Mouse (Mus musculus): ENCODE measurements around the gene Ear6. TPM values are rescaled to one million over a fixed set of nuclear protein-coding genes. Genes with fewer than 3 reads are reported as not detected.

Gene Ear6
- polyA plus RNA-seq, 1 experiment from 2014 or later = not detected

Small RNA genes lying within 50 kb of the gene (microRNA-seq; reads per million reads assigned to microRNA genes)
- not detected for gene Gm27375

Other genes with a start within 250 kb of the Ear6 start
- not detected in 2 replicates for gene Gm17078, start 242.4 kb upstream of the Ear6 start, polyA plus RNA-seq (2014; fragmentation: Nextera tagmentation; extraction: Ambion mirVana)
- not detected in 2 replicates for gene Gm4181, start 218.0 kb upstream of the Ear6 start, polyA plus RNA-seq (2014; fragmentation: Nextera tagmentation; extraction: Ambion mirVana)
- not detected in 2 replicates for gene Gm17079, start 158.2 kb upstream of the Ear6 start, polyA plus RNA-seq (2014; fragmentation: Nextera tagmentation; extraction: Ambion mirVana)
- gene Gm5800, start 136.5 kb upstream of the Ear6 start, polyA plus RNA-seq (2014; fragmentation: Nextera tagmentation; extraction: Ambion mirVana) = not detected in 2 replicates
- gene Ang4, start 80.1 kb upstream of the Ear6 start, polyA plus RNA-seq (2014; fragmentation: Nextera tagmentation; extraction: Ambion mirVana) = not detected in 2 replicates
- gene AY358078, start 53.7 kb upstream of the Ear6 start, polyA plus RNA-seq (2014; fragmentation: Nextera tagmentation; extraction: Ambion mirVana) = not detected in 2 replicates
- gene Mettl17, start 31.1 kb downstream of the Ear6 start, polyA plus RNA-seq (2014; fragmentation: Nextera tagmentation; extraction: Ambion mirVana) = 49.6 and 49.8 TPM in 2 replicates
- 0.20 and 0.23 TPM in 2 replicates for gene Slc39a2, start 39.2 kb downstream of the Ear6 start, polyA plus RNA-seq (2014; fragmentation: Nextera tagmentation; extraction: Ambion mirVana)
- 235 and 269 TPM in 2 replicates for gene Ndrg2, start 60.5 kb downstream of the Ear6 start, polyA plus RNA-seq (2014; fragmentation: Nextera tagmentation; extraction: Ambion mirVana)
- not detected in 2 replicates for gene Tppp2, start 64.7 kb downstream of the Ear6 start, polyA plus RNA-seq (2014; fragmentation: Nextera tagmentation; extraction: Ambion mirVana)
- not detected in 2 replicates for gene Rnase13, start 69.1 kb downstream of the Ear6 start, polyA plus RNA-seq (2014; fragmentation: Nextera tagmentation; extraction: Ambion mirVana)
- gene Arhgef40, start 131.0 kb downstream of the Ear6 start, polyA plus RNA-seq (2014; fragmentation: Nextera tagmentation; extraction: Ambion mirVana) = 50.6 and 59.6 TPM in 2 replicates
- 1.2 and 1.5 TPM in 2 replicates for gene Tmem253, start 162.0 kb downstream of the Ear6 start, polyA plus RNA-seq (2014; fragmentation: Nextera tagmentation; extraction: Ambion mirVana)
- gene Zfp219, start 167.0 kb downstream of the Ear6 start, polyA plus RNA-seq (2014; fragmentation: Nextera tagmentation; extraction: Ambion mirVana) = 19.2 and 19.9 TPM in 2 replicates
- gene Olfr221, start 188.8 kb downstream of the Ear6 start, polyA plus RNA-seq (2014; fragmentation: Nextera tagmentation; extraction: Ambion mirVana) = 0.19 TPM in 1 of 2 replicates, not detected in the other

Data from heart, embryonic 14.5 days (tissue).